ENCODE assay signal across 18 mouse cellular contexts in the genomic region with DNA sequence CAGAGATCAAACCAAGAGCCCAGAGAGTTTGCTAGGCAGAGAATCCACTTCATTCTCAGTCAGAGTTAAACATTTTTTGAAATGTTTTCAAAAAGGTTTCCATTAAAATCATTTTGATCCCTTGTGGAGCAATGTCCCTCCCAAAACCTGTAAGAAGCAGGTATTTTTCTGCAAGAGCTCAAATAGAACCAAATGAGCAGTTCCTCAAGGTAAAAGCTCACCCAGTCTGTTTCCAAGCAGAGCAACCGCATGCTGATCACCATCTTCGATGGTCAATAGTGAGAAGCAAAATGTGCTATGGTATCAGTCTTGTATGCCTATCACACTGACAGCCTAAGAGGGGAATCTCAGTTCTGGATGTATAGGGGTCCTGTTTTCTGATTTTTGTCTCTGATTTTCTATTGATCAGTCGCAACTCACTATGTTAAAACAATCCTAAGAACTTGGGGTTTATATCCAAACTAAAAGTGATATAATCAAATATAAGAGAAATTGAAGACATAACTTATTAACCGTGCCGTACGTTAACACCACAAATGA.
A peak's percentile ranks its signal among the peaks of the same experiment; 100 is the strongest.
DNase-seq lines count a peak whose midpoint lies in the region; ATAC-seq and TF ChIP-seq lines count a peak whose summit lies in the region.
"Had no signal": no experiment of that assay in that cellular context is flagged by ENCODE, and none has a peak within 500 bp of the region (broad histone marks: within the 10 kb centered on the region; RNA-seq: fewer than 3 reads in every experiment).

No protein-coding gene starts in this region.

- 0 out of 2 replicates have a peak overlapping the region, but pooled peaks have one; percentile 20 for H3K27ac ChIP-seq in hindbrain, embryonic 13.5 days
- no peak overlapping the region; the same call in 1 of the 2 replicates for H3K27ac ChIP-seq in hindbrain, embryonic 10.5 days
- peak overlapping the region; percentile 80 for H3K27ac ChIP-seq in forebrain, embryonic 11.5 days (ENCODE audit: low read depth, low read length)
- H3K27ac ChIP-seq in hindbrain, embryonic 16.5 days (ENCODE audit: low read depth, low read length): no peak overlapping the region

- H3K4me3 ChIP-seq in hindbrain, embryonic 13.5 days: no peak overlapping the region
- no peak overlapping the region for H3K4me3 ChIP-seq in hindbrain, embryonic 10.5 days
- H3K4me3 ChIP-seq in forebrain, embryonic 11.5 days (ENCODE audit: low read depth, low read length): no peak overlapping the region
- no peak overlapping the region for H3K4me3 ChIP-seq in hindbrain, embryonic 16.5 days (ENCODE audit: low read length)
- H3K4me3 ChIP-seq: heart, embryonic 12.5 days had no signal

- no peak overlapping the region for H3K9ac ChIP-seq in hindbrain, embryonic 13.5 days
- peak overlapping the region; percentile 43; the same call in 1 of the 2 replicates for H3K9ac ChIP-seq in forebrain, embryonic 11.5 days (ENCODE audit: low read length)
- H3K9ac ChIP-seq in hindbrain, embryonic 16.5 days (ENCODE audit: low read depth, low read length): no peak overlapping the region
- H3K9ac ChIP-seq: heart, embryonic 12.5 days had no signal

- ATAC-seq in hindbrain, embryonic 13.5 days (ENCODE audit: low FRiP score): no peak
- ATAC-seq in forebrain, embryonic 11.5 days (replicated peaks; ENCODE audit: low FRiP score): no peak
- no peak for ATAC-seq in hindbrain, embryonic 16.5 days
- ATAC-seq: intestine, postnatal 0 days had no signal

- no peak for TF ChIP-seq POLR2A in brain, embryonic 14.5 days (IDR thresholded peaks at IDR 0.05; ENCODE audit: borderline replicate concordance, extremely low read depth, insufficient read depth, insufficient read length, poor library complexity, severe bottlenecking)

- H3K4me2 ChIP-seq in hindbrain, embryonic 13.5 days: no peak overlapping the region
- no peak overlapping the region for H3K4me2 ChIP-seq in forebrain, embryonic 11.5 days (ENCODE audit: low read depth, low read length, severe bottlenecking)
- H3K4me2 ChIP-seq in hindbrain, embryonic 16.5 days (ENCODE audit: low read length): peak overlapping the region; percentile 6; the same call in 1 of the 2 replicates
- H3K4me2 ChIP-seq: heart, embryonic 12.5 days; liver, embryonic 11.5 days; midbrain, embryonic 11.5 days had no signal

- no peaks in the 10 kb centered on the region for H3K36me3 ChIP-seq in hindbrain, embryonic 13.5 days
- H3K36me3 ChIP-seq in hindbrain, embryonic 10.5 days: no peaks in the 10 kb centered on the region
- no peaks in the 10 kb centered on the region for H3K36me3 ChIP-seq in forebrain, embryonic 11.5 days (ENCODE audit: control insufficient read depth, insufficient read depth, low read length)
- no peaks in the 10 kb centered on the region for H3K36me3 ChIP-seq in hindbrain, embryonic 16.5 days (ENCODE audit: control insufficient read depth, insufficient read depth, low read length)
- H3K36me3 ChIP-seq: heart, embryonic 12.5 days had no signal

- no peak for TF ChIP-seq CTCF in brain, embryonic 14.5 days (IDR thresholded peaks at IDR 0.05; ENCODE audit: borderline replicate concordance, extremely low read depth, insufficient read depth, insufficient read length)

- no peak for DNase-seq in hindbrain, embryonic 10.5 days (ENCODE audit: low spot score)
- peak; percentile 64 for DNase-seq in brain, embryonic 14.5 days (ENCODE audit: low read depth)
- DNase-seq in forebrain, embryonic 11.5 days (ENCODE audit: low spot score): no peak
- no peak for DNase-seq in gastrocnemius, postnatal 14 days
- DNase-seq in urinary bladder, postnatal 4 days (ENCODE audit: low spot score in 2 of 2): no peak
- DNase-seq in lung, postnatal 36 days: no peak
- DNase-seq: adrenal gland, postnatal 14 days; gastrocnemius, postnatal 36 days; heart, postnatal 36 days; kidney, postnatal 14 days; lung, postnatal 10 days; thymus, adult 2 months had no signal

- intact Hi-C loops in gastrocnemius, postnatal 14 days (cut with DNase I; ENCODE audit: low total_unique reads): no loop called here

- H3K27me3 ChIP-seq in hindbrain, embryonic 13.5 days: no peaks in the 10 kb centered on the region
- peaks cover 12% of the 10 kb centered on the region for H3K27me3 ChIP-seq in hindbrain, embryonic 10.5 days (ENCODE audit: insufficient read depth, poor library complexity, severe bottlenecking)
- H3K27me3 ChIP-seq in forebrain, embryonic 11.5 days (ENCODE audit: control insufficient read depth, insufficient read depth, low read length): no peaks in the 10 kb centered on the region
- H3K27me3 ChIP-seq in hindbrain, embryonic 16.5 days (replicated peaks; ENCODE audit: control insufficient read depth, insufficient read depth, low read length): no peaks in the 10 kb centered on the region

- no peaks in the 10 kb centered on the region for H3K9me3 ChIP-seq in hindbrain, embryonic 13.5 days
- H3K9me3 ChIP-seq in hindbrain, embryonic 10.5 days: no peaks in the 10 kb centered on the region
- no peaks in the 10 kb centered on the region for H3K9me3 ChIP-seq in forebrain, embryonic 11.5 days (ENCODE audit: control insufficient read depth, low read length)
- no peaks in the 10 kb centered on the region for H3K9me3 ChIP-seq in hindbrain, embryonic 16.5 days (ENCODE audit: control insufficient read depth, low read length)
- H3K9me3 ChIP-seq: heart, embryonic 12.5 days had no signal

- H3K4me1 ChIP-seq in hindbrain, embryonic 13.5 days (replicated peaks): peaks cover 11% of the 10 kb centered on the region
- H3K4me1 ChIP-seq in hindbrain, embryonic 10.5 days (replicated peaks): peaks cover 11% of the 10 kb centered on the region
- peaks cover 18% of the 10 kb centered on the region; the same call in 1 of the 2 replicates for H3K4me1 ChIP-seq in forebrain, embryonic 11.5 days (replicated peaks; ENCODE audit: control insufficient read depth, insufficient read depth, low read length)
- peaks cover 2% of the 10 kb centered on the region for H3K4me1 ChIP-seq in hindbrain, embryonic 16.5 days (ENCODE audit: control insufficient read depth, insufficient read depth, low read depth, low read length)
- H3K4me1 ChIP-seq: heart, embryonic 12.5 days had no signal

- WGBS in hindbrain, embryonic 13.5 days: 68% methylated on average over 6 of the region's 6 CpGs
- 87% methylated on average over 6 of the region's 6 CpGs for WGBS in hindbrain, embryonic 10.5 days
- 71% methylated on average over 6 of the region's 6 CpGs for WGBS in forebrain, embryonic 11.5 days
- 63% methylated on average over 6 of the region's 6 CpGs for WGBS in hindbrain, embryonic 16.5 days

Comparison
In these comparisons a context has a peak if more than half of its experiments do, and no peak if none do; other contexts are left out.
1. H3K27ac ChIP-seq: peak in hindbrain, embryonic 13.5 days (single experiment) and forebrain, embryonic 11.5 days (single experiment); none in hindbrain, embryonic 10.5 days (single experiment) and hindbrain, embryonic 16.5 days (single experiment).